Mouse (Mus musculus): ENCODE results near the gene Ubxn7.
A peak's percentile ranks its signal among the peaks of the same experiment; 100 is the strongest.

Ubxn7 gene

DNA sequence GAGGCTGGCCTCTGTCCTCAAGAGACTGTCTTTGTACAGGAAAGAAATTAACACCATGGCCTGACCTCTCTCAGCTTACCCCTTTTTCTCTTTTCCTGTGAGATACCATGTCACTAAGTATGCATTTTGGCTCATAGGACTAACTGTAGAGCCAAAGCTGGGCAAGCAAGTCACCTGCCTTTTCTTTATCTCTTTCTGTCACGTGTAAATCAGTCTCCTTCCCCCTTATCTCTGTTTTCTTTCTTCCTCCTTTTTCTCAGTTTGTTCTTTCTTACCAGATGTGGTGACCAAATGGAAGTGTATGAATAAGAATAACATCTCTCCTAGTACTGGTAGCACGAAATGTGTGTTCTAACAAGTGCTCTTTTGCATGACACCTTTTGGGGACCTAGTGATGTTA lies 52.8 kb downstream of the Ubxn7 start:
- no peak for DNase-seq

DNA sequence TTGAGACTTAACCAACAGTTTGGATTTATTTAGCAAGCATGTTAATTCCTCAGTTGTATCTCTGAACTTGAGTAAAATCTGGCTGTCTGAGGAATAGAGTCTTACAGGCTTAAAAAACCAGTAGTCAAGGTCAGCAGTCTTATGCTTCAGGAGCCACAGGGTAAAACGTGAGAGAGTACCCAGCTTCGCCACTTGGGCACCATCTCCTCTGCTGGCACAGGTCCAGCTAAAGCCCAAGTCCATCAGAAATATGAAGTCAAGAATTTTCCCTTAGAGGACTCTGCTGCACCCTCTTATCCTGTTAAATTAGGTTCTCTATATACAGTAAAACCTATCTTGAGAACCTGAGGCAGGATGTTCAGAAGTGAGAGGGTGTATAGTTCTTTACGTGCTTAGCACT lies 54.8 kb downstream of the Ubxn7 start:
- peak; percentile 27 for DNase-seq

GRCm38 (mm10) chr16:32389049-32389448 lies 57.0 kb downstream of the Ubxn7 start:
- DNase-seq: no peak

DNA sequence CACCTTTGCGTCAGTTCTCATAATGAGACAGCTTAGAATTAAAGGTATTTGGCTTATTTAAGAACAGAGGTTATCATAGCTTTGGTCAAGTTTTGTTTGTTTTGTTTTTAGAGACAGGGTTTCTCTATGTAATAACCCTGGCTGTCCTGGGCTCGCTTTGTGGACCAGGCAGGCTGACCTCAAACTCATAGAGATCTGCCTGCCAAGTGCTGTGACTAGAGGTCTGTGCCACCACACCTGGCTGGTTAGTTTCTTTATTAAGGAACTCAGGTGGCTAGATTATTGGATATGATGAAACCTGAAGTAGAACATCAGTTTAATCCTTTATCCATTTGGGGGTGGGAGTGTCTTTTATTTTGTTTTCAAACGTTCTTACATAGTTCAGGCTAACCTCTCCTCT lies 57.8 kb downstream of the Ubxn7 start:
- DNase-seq: no peak

GRCm38 (mm10) chr16:32390882-32391281 lies 58.8 kb downstream of the Ubxn7 start:
- DNase-seq: no peak

- no peak for DNase-seq
These were observed 63.9 kb downstream of the Ubxn7 start for GRCm38 (mm10) chr16:32395679-32396540.

DNA sequence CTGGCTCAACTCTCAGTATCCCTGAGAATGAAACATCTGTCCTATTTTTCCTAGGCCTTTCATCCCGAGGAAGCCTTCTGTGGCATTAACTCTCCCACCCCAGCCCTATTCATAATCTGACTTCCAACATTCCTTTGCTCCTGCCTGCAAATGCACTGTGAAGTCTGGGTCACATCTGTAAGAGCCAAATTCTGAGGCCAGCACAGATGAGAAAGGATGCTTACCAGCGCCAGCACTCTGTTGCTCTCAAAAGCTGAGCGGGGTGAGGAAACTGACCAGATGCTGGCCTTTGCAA lies 64.4 kb downstream of the Ubxn7 start:
- DNase-seq: no peak

DNA sequence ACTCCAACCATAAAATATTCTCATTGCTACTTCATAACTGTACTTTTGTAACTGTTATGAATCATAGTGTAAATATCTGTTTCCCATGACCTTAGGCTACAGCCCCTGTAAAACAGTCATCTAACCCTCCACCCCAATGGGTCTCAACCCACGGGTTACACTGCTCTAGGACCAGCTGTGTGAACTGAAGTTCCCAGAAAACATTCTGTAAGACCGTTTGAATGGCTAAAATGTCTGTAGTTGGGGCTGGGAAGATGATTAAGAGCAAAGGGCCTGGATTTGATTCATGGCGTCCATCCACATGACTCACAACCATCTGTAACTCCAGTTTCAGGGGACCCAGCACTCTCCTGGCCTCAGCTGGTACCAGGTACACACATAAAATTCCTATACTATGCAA lies 66.1 kb downstream of the Ubxn7 start:
- DNase-seq: no peak

GRCm38 (mm10) chr16:32400267-32400666 lies 68.2 kb downstream of the Ubxn7 start, which contains the start of gene Tm4sf19:
Gene Tm4sf19 (plus strand): TSS chr16:32400506.
- no peak for DNase-seq

- no peak for DNase-seq
These were observed 69.4 kb downstream of the Ubxn7 start for GRCm38 (mm10) chr16:32401335-32401965.

GRCm38 (mm10) chr16:32402818-32403217 lies 70.8 kb downstream of the Ubxn7 start:
- DNase-seq: no peak

DNA sequence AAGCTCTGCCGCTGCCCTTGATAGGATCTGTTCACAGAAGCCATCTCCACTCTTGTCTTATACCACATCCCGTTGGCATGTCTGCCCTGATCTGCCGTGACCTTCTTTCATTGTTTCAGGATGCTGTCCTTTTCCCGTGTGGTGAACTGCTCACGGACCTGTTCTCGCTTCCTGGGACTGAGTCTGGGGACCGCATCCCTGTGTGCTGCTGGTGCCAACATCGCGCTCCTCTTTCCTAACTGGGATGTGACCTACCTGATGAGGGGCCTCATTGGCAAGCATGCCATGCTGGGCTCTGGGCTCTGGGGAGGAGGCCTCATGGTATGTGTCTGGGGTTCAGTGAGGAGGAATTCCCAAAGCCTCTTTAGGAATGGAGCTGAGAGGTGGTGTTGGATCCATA lies 73.7 kb downstream of the Ubxn7 start:
- DNase-seq: no peak

GRCm38 (mm10) chr16:32406671-32407070 lies 74.6 kb downstream of the Ubxn7 start:
- no peak for DNase-seq

GRCm38 (mm10) chr16:32407730-32408129 lies 75.7 kb downstream of the Ubxn7 start:
- no peak for DNase-seq

DNA sequence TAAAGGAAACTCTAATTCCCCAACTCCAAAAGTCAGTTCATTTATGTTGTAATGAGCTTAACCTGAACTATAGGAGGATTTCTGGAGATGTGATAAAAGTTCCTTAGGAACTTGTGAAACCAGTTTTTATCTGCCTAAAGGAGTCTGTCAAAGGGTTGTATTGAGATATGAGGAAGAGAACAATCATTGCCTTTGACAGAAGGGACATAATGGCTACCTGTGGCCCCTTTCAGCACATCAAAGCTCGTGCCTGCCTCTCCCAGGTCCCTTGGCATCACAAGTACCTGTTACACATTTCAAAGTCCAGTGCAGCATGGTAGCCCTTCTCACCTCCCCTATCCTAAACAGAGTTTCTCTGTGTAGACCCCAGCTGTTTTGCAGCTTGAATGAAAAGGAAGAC lies 85.4 kb downstream of the Ubxn7 start:
- no peak for DNase-seq

- DNase-seq: peak; percentile 96
These were observed 87.7 kb downstream of the Ubxn7 start, which contains the start of gene Tctex1d2 for GRCm38 (mm10) chr16:32419517-32420483. Gene Tctex1d2 (plus strand): TSS chr16:32419702.

- peak; percentile 85 for DNase-seq
These were observed 95.4 kb downstream of the Ubxn7 start for GRCm38 (mm10) chr16:32427506-32427905.

GRCm38 (mm10) chr16:32430474-32431046 lies 98.5 kb downstream of the Ubxn7 start, which contains the start of gene Pcyt1a:
Gene Pcyt1a (plus strand): TSS chr16:32430921.
- peak; percentile 96 for DNase-seq

DNA sequence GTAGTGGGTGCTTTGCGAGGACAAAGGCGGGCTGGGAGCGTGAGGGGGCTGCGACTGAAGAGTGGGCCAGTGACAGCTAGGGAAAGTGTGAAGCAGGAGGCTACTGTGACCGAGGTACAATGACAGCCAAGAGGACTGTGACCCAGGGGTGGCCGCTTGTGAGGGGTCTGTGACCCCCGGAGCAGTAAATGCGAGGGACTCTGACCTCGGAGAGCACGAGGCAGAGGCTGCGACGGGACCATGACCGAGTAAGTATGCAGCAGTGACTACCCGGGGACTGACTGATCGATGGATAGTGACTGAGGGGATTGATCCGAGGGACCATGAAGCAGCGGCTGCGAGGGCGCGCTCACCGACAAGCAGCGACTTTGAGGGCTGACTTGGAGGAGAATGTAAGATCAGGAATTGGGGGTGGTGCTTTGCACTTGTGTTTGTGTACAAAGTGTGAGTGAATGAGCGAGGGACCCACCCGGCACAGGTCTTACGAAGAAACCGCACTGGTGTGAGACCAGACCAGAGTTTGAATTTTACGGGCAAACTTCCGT lies 99.1 kb downstream of the Ubxn7 start:
- no peak for DNase-seq

DNA sequence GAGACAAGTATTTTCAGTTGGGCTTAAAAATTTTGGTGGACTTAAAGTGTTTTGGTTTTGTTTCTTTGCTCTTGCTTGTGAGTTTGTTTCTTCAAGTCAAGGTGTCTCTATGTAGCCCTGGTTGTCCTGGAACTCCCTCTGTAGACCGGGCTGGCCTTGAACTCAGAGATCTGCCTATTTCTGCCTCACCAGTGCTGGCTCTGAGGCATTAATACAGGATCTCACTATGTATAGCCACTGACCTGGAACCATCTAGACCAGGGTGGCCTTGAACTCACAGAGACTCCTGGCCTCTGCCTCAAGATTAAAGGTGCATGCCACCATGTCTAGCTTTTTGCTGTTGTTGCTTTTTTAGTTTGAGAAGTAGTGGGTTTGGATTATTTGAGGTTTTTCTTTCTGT lies 99.9 kb downstream of the Ubxn7 start:
- DNase-seq: no peak

- no peak for DNase-seq
These were observed 101.1 kb downstream of the Ubxn7 start for GRCm38 (mm10) chr16:32433138-32433537.

DNA sequence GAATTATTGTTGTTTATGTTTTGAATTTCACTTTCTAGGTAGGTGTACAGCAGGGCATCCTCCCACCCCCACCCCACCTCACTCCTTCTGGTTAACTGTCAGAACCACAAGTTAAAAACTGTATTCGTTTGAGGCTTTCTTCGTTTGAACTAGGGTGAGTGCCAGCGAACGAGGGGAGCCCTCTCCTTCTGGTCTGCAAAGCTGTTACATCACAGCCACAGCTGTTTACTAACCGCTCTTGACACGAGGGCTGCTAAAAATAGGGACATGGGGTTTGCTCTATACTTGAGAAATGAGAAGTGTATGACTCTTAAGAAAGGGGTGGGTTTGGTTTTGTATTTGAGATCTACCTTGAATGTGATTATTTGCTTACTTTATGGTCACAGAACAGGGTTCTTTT lies 102.0 kb downstream of the Ubxn7 start:
- no peak for DNase-seq

DNA sequence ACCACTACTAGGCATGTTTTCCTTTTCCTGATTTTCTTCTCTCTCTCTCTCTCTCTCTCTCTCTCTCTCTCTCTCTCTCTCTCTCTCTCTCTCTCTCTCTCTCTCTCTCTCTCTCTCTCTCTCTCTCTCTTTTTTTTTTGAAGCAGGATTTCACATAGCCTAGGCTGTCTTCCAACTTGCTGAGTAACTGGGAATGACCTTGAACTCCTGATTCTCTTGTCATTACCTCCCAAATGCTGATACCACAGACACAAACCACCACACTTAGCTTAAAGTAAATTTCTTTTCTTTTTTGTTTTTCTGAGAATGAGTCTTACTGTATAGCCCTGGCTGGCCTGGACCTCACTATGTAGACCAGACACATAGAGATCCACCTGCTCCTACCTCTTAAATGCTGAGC lies 102.6 kb downstream of the Ubxn7 start:
- no peak for DNase-seq
